Mouse (Mus musculus) MEL (cell line): ENCODE data around the gene Ssh1.

Experiments
- CTCF ChIP-seq, 3 experiments: IDR thresholded peaks in 2 of 3; conservative IDR thresholded peaks in 1 of 3; 2 replicates each; pipeline ENCODE4 v1.5.1; 2011 to 2012; ENCODE audit warnings: low read length in 3 of 3, low read depth in 2 of 3, mild to moderate bottlenecking in 2 of 3, improper control_type of control experiment in 1 of 3, inconsistent platforms in 1 of 3, mixed read lengths in 1 of 3, moderate library complexity in 1 of 3; ENCODE audit not compliant: control insufficient read depth in 1 of 3, insufficient read depth in 1 of 3, poor library complexity in 1 of 3, severe bottlenecking in 1 of 3
- HCFC1 ChIP-seq: IDR thresholded peaks from 2 replicates; pipeline ENCODE4 v1.6.1; 2012; ENCODE audit warnings: low read depth, mild to moderate bottlenecking, inconsistent platforms, low read length, improper control_type of control experiment, moderate library complexity
- NRF1 ChIP-seq: IDR thresholded peaks from 2 replicates; pipeline ENCODE4 v1.6.1; 2014; ENCODE audit warnings: low read depth, mild to moderate bottlenecking, inconsistent platforms, low read length, improper control_type of control experiment, moderate library complexity; ENCODE audit not compliant: poor library complexity, insufficient read depth, severe bottlenecking
- RAD21 ChIP-seq: IDR thresholded peaks from 2 replicates; pipeline ENCODE4 v1.6.1; 2011; ENCODE audit warnings: mild to moderate bottlenecking, low read depth, low read length, improper control_type of control experiment
- TAL1 ChIP-seq: IDR thresholded peaks from 2 replicates; pipeline ENCODE4 v1.6.1; 2012; ENCODE audit warnings: mild to moderate bottlenecking, inconsistent platforms, low read length, moderate library complexity, mixed read lengths

GRCm38 (mm10) chr5:113904987-113905386 lies 88.7 kb downstream of the Ssh1 start:
- TF ChIP-seq HCFC1 (no peak), RAD21 (no peak), TAL1 (no peak), NRF1 (no peak), CTCF (IDR thresholded peaks at IDR 0.05 in 2 of 3, conservative IDR thresholded peaks at IDR 0.05 in 1 of 3; ENCODE audit: control insufficient read depth in 1 of 3, insufficient read depth in 1 of 3, low read depth in 2 of 3, low read length in 3 of 3, poor library complexity in 1 of 3, severe bottlenecking in 1 of 3) (no peak)
